Mouse (Mus musculus) 3T3-L1 (cell line): ENCODE measurements at regions not wholly inside any gene's neighbourhood (a gene's known extent, or its start where the extent isn't known, plus 50 kb on each side); places are given as distances from the start of the nearest gene placed in this dataset.

Source experiments
- DNase-seq: peaks from one replicate; pipeline ENCODE4 v3.0.0-alpha.2; 2015; ENCODE audit warnings: low read depth, low spot score

DNA sequence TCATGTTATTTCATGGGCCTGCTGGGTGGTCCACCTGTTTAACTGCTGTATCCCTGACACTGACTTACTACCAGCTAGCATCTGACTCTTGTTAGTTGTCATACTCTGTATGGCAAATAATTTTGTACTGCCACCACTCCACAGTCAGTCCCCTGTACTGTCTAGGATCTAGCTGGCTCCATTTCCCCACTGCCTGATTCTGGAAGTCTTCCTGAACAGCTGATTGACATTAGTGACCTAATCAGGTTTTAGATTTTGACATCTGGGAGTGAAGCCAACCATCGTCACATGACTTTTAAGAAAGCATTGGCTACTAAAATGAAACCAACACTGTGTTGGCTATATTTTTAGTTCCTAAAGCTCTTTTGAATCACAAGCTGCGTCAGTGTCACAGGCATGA lies 711.3 kb downstream of the Bcl11a start:
- DNase-seq = no peak

DNA sequence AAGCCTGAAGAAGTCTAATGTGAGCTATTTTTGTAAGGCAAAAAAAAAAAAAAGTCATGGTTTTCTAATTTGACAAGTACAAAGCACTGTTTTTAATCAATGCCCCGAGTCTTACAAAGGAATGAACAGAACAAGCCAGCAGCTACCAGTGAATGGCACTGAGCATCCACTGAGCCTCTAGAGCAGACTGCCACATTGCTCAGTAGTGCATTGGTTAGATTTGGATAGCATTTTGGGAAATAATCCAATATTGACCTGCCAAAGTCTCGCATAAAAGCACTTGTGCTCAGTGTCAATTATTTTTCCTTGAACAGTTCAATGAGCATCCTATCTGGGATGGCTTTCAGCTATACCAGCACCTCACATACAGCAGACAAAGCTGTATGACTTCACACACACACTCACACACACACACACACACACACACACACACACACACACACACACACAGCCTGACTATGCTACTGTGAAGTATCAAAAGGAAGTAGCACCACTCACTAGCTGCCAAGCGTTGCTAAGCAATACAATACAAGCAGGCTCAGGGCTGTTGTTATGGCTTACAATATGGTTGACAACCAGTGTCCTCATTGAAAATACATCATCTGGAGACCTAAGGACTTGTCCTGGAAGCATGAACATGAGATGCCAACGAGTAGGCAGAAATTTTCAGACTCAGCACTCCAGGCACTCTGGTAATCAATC lies 717.8 kb downstream of the Bcl11a start:
- no peak for DNase-seq

DNA sequence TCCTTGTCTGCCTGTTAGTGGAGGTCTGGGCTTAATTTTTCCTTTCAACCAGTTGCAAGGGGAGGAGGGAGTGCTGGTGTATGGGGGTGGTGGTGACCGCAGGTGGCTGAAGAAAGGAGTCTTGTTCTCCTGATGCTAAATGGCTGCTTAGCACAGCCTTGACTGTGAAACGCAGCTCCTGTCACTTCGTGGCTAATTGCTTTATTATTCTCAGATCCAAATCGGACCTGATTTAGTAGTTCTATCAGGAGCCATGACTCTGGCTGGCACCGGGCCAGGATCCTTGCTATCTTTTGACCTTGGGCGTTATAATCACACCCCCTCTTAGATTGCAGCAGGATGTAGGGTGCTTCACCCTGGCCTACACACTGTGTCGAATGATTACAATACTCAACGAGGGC lies 726.8 kb downstream of the Bcl11a start:
- DNase-seq = no peak

- DNase-seq = no peak
Observed at GRCm38 (mm10) chr11:24829578-24830401, 751.9 kb downstream of the Bcl11a start.

DNA sequence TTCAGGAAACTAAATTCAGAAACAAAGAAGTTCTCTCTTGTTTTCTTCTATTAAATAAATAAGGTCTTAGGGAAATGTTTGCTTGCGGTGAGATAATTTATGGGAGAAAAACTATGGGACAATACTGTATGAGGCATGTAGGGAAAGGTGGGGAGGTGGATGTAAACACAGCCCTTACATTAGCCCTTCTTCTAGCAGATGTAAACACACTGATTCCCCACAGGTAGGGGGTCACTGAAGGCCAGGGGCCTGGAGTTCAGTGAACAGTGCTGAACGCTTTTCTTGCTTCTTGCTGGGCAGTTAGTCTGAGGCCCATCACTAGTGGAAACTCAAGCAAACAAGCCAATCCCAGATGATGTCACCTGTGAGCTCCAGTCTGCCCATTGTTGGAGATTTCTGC lies 752.6 kb downstream of the Bcl11a start:
- DNase-seq = no peak

GRCm38 (mm10) chr11:24843839-24844738 lies 766.2 kb downstream of the Bcl11a start:
- DNase-seq = no peak

DNA sequence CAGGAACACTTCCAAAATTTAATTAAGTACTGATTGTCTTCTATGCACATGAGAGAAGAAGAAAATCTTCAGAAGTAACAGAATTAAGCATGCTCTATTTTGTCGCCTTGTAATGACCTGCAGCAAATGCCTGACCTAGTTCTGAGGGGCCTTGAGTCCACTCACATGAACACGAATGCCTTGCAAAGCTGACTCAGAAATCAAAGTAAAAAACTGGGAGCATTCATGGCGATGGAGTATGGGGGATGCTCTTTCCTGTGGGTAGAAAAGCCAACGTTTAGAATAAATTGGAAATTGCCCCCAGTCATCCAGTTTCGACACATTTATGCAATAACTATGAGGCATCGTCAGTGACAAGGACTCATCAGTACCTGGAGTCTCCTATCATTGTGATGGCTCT lies 779.1 kb downstream of the Bcl11a start:
- no peak for DNase-seq

GRCm38 (mm10) chr11:24864637-24865036 lies 786.8 kb downstream of the Bcl11a start:
- DNase-seq = no peak

GRCm38 (mm10) chr11:24865067-24865796 lies 787.4 kb downstream of the Bcl11a start:
- DNase-seq = no peak
